11 mouse cellular contexts compared by ENCODE assay signal in the genomic region with DNA sequence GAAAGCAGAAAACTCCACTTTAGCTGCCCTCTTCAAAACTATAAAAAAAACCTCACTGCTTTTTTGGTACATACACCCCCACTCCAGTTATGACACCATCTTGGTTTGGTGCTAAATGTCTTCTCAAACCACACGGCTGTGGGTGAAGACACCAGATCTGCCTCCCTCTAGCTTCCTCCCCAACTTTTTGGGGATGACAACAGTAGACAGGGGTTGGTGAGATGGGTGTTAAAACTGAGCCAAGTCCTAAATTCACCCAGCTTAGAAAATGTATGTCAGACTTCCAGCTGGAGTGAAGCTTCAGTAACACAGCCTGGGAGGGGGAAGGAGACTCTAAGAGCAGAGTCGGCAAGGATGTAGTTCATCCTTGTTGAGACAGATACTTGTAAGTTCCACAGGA.
"Had no signal": no experiment of that assay in that cellular context is flagged by ENCODE, and none has a peak within 500 bp of the region (broad histone marks: within the 10 kb centered on the region; RNA-seq: fewer than 3 reads in every experiment).

No protein-coding gene starts in this region.

- DNase-seq: kidney, adult 11 months; kidney, adult 9 months; kidney, postnatal 4 days; liver, embryonic 13.5 days; liver, postnatal 0 days; lung, postnatal 14 days; spleen, adult 18-20 months; thymus, adult 2 months; thymus, postnatal 25 days had no signal

- ATAC-seq: inflammation-experienced regulatory T-cells, adult 6 months; liver, postnatal 0 days; midbrain, embryonic 16.5 days had no signal
